Mouse (Mus musculus): ENCODE data around the gene Dennd1a.

DNA sequence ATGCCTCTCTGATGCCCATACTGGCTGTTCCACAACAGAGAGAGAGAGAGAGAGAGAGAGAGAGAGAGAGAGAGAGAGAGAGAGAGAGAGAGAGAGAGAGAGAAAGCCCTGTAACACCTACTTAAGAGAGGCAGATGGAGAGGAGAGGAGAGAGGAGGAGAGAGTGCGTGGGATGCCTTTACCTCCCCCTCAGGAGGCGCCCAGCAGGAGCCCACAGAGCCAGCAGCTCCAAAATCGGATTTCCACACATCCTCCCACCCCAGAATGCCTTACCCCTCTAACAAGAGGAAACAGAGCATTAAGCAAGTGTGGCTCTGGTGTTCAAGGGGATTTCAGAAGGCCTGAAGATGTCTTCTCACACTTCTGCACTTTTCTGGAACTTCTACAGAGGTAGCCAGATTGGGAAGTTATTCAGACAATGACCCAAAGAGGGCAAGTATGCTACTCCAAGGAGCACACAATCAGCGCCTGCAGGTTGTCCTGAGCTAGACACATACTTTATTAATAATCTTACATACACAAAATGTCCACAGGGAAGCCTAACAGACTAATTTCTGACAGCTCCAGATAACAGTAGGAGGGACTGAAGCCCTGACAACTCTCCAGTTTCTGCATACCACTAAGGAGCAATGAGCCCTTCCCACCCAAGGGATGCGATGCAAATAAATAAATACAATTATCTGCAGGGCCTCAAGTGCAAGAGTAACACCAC, 161.4 kb downstream of the Dennd1a start:
- no peak for TF ChIP-seq CTCF (IDR thresholded peaks at IDR 0.05; ENCODE audit: low read depth, low read length)
- no peak for TF ChIP-seq POLR2A (IDR thresholded peaks at IDR 0.05; ENCODE audit: extremely low read depth, insufficient read depth, low read length)

Measured in liver, adult 2 months (tissue).